Mouse (Mus musculus) ovary, postnatal 14 days (tissue): ENCODE data around the gene Pard3.

Experiments
- DNase-seq: peaks from one replicate; pipeline ENCODE4 v3.0.0; 2022; ENCODE audit warnings: low spot score

Gene Pard3

DNA sequence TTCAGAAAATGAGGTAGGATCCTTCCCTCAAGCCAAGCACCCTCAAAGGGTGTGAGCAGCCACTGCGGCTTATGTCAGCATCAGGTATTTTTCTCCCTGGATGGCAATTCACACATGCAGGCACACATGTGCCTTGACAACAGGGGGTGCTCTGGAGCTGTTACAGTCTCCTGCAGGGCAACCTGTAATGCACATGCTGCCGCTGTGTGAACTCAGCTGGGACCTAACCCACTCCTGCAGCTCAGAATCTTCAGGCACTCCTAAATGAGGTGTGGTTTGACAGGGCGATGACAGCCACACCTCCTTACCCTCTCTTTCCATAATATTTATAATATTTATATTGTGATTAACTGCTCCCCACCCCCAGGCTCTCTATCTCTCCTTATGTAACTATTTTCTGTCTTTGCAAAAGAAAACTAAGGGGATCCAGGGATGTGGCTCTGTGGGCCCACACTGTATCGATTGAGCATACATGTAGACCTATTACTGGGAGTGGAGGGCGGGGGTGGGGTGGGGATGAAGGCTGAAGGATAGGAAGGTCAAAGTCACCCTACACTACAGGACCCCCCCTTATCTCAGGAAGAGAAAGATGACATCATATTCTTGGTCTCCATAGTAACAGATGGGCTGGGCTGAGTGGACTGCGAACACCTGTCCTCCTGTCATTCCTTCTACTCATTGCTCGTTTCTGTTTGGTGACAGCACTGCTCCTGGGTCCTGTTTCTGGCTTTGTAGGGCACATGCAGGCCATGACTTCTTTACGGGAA, 375.1 kb downstream of the Pard3 start:
- peak; percentile 12 for DNase-seq

DNA sequence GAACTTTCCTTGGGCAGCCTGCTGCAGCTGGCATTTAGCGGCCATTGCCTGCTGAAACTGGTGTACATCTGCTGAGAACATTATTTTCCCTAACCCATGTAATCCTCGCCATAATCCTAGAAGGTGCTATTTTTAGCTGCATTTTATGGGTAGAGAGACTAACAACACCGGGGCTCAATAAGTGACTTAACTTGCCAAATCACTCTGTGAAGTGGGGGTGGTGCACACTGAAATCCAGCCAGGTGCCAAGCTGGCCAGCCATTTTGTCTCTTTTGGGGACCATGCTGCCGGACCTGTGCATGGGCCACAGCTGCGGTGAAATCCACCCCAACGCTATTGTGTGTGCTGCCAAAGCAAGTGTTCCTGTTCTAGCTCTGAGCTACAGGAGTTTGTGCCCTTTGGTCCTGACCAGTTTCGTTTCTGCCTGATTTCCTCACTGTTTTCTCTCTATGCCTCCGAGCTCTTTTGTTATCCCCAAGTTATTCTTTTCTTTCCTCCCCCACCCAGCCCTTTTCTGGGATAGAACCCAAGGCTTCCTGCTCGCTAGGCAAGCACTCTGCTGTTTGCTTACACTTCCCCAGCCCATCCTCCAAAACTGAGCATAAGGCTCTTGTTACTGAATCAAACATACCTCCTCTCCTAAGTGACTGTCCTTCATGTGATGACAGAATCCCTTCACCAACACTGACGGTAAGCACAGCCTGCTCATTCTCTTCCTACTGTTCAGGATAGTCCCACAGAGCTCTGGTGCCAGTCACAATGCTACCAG, 375.9 kb downstream of the Pard3 start:
- DNase-seq, result no peak

DNA sequence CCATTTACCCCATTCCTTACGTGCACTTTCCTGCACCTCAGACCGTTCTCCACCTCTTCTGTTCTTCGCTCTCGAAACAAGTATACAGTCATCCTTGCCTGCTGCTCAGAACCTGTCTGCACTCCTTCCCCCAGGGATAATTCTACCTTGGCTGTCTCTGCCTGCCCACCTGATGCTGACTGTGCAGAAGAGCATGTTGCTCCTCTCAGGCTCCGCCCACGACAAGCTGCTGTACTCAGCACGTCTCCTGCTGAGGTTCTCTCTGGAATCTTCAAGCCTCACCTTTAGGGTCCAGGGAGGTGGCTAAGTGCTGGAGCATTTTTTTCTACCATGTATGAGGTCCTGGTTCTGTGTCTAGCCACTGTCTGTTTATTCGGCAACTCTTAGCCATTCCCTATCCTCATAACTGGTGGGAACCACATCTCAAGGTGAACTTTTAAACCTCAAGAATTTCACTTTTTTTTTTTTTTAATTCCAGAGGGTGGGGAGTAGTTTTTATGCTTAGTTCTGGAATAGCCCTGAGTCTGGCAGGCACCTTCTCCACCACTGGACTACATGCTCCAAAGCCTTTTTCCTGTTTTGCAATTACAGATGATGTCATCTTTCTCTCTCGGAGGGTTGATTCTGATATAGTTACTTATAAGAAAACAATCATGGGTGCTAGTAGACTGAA, 376.6 kb downstream of the Pard3 start:
- no peak for DNase-seq

DNA sequence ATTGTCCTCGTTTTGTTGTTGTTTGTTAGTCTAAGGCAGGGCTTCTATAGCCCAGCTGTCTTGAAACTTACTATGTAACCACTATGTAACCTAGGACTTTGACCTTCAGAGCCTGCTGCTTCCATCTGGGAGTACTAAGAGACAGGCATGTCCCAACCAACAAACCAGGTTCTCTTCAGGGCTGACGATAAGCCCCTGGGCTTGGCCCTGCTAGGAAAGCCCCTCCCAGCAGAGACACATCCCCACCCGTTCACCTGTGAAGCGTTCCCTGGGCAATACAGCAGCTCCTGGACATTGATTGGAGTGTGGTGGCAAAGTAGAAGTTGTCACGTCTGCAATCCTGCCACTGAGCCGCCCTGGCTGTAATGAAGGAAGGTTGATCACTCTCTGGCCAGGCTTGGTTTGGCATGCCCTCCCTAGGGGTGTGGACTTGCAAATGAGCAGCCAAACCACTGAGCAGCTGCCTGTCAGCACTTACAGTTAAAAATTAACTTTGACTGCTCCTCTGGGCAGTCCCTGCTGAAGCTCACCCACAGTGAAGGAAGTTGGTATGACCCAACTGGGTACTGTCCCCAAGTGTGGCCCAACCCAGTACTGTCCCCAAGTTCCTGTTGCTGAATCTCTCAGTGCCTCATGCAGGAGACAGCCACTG, 377.3 kb downstream of the Pard3 start:
- DNase-seq, result peak; percentile 9

DNA sequence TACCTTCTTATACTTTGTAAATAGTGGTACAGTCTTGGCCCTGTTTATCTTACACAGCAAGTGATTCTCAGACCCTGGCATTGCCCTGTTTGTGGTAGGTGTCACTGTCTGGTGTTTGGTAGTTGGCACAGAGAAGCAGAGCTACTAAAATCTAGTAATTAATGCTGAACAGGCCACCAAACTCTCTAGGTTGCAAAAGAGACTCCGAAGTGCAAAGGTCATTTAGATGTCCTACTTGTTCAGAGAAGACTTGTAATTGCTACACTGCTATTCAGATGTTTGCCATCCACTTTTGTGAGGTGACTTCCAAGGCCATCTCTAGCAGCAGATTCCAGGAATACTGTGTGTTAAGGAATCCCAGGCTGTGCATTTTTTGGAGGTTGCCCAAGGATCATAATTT, 383.7 kb downstream of the Pard3 start:
- no peak for DNase-seq

DNA sequence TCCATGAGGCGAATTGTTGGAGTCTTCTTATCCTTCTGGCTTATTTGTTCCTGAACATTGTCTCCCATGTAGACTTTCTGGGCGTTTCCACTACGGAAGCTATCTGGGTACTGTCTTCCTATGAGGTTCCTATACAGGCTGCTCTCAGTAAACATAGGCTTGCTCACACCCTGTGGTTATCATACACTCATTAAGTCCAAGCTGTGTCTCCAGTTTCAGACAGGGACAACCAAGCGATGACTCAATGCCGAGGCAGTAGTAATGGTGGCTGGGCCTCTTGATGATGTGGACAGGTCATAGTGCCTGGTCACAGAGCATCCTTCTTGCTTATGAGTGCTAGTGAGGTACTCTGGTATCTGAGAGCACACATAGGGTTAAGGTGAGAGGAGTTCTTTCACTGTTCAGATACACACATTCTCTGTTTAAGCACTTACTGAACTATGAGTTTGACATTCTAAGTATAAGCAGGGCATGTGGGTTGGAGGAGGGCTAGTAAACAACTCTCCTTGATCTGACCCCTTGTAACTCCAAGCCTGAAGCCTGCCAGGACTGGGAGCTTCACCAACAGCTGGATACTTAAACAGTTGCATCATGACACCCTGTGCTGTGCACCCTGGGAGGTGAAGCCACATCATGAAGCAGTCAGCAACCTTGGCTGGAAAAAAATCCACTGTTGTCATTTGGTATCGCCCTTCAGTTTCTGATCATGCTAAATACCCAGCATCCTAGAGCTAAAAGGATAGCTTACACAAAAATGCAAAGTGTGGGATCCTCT, 385.6 kb downstream of the Pard3 start:
- DNase-seq, result no peak

DNA sequence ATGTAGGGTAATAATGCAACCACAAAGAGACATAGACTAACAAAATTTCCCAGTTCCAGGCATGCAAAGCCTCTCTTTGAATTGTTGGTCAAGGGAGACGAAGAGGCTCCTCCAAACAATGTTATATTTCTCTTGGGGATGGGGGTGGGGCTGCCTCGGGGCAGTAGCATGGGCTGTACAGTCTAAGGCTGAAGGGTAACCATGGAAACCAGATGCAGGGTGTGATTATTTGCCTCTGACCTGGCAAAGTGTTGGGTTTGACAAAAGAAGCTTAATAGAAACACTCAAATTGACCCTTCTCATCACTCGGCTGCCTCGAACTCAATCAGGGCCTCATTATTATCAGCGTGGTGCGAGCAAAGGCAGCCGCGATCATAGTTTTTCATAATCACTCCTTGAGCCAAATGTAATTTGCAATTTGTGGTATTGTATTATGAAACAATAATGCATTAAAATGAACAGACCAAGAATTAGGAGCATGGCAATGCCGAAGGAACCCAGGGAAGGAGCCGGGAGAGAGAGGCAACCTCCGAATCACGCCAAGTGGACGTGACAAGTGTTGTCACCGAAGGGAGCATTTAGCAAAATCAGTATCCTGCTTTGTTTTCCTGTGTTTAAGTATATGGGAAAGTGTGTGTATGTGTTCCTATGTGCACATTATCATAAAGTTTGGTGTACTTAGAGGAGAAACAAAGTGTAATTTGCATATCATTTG, 387.4 kb downstream of the Pard3 start:
- no peak for DNase-seq

DNA sequence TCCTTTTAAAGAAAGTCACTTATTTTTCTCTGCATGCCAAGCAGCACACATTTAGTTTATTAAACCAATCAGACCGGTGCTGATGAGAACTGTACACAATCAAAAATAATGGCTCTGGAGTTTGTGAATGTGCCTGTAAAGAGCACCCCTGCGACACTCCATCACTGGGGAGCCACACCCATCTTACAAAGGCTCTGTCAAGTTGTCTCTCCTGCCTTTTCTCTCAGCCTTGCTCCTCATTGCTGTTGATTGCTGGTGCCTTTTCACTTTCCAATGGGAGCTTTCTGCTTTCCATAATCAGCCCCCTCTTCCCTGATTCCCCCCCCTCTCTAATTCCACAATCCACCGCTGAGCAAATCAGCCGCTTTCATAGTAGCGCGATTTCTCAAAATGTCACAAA, 388.7 kb downstream of the Pard3 start:
- DNase-seq, result no peak

DNA sequence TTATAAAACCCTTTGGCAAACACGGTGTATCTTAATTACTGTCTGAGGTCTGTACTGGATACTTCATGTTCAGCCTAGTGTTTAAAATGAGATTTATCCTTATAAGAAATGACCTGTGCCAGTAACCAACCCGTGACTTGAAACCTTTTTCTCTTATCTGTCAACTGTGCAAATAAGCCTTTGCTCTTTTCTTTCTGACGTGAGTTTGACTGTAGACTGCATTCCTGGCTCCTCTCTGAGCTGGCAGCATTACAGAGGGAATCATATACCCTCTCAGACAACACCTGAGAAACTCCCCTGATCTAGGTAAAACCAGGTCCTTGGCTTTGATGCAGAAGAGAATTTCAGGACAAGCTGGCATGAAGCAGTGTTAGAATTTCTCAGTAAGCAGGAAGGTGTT, 394.2 kb downstream of the Pard3 start:
- DNase-seq, result no peak

DNA sequence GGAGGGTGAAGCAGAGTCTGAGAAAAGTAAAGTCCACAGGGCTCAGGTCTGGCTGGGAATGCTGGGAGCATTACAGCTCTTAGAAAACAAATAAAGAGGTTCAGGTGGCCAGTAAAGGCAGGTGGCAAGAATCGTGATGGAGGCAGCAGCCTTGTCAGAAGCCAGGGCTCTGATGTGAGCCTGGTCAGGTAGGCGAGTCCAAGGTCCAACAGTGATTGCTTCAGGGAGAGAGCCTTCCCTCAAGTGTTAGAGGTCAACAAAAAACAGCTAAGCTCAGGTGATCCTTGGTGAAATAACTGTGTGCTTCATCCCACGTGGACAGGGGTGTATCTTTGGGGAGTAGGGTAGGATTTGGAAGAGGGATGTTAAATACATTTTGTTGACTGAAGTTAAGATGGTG, 397.5 kb downstream of the Pard3 start:
- DNase-seq, result no peak

DNA sequence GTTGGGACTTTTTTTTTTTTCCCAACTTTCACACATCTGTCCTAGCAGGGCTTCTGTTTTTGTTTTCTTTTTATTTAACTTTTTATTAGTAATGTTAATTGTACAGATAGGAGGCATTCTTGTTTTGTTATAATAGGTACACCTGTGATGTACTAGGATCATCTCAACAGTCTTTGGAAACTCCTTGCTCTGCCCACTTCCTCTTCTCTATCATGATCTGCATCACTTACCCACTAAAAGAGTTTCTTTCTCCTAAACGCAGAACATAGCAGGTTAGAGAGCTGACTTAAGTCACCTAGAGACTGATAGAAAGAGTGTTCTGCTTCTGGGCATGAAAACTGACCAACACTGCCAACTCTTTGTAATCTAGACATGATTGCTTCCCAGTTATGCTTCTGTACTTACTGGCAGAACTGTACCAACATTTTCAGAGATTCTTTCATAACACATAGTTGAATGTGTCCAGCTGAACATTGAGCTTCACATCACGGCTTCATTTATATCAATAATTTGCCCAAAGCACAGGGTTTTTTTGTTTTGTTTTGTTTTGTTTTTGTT, 398.8 kb downstream of the Pard3 start:
- no peak for DNase-seq

DNA sequence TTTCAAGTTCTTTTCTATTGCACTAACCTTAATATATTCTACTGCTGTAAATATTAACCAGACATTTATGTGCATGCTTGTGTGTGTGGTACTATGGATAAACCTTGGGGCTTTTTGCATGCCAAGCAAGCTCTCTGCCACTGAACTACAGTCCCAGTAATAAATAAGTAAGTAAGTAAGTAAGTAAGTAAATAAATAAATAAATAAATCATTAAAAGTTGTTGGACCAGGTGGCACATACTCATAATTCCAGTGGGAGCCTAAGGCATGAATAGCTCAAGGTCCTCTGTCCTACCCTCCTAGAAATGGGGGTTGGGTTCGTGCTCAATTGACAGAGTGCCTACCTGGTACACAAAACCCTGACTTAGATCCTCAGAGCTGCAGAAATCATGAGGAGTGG, 400.6 kb downstream of the Pard3 start:
- DNase-seq, result no peak

DNA sequence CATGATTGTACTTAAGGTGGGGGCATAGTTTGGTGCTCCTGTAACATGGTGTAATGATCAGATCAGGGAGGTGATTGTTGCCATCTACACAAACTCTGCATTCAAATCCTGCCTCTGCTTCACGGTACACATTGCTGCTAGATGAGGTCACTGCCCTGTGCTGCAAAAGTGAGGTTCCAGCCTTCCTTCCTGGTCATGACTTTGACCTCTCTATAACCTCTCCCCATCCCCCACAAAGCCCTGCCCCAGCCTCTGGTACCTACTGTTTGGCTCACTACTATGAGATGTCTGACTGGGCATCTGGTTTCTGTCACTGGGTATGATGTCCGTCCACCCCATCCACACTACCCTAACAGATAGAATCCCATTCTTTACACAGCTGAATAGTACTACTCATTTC, 408.5 kb downstream of the Pard3 start:
- no peak for DNase-seq

DNA sequence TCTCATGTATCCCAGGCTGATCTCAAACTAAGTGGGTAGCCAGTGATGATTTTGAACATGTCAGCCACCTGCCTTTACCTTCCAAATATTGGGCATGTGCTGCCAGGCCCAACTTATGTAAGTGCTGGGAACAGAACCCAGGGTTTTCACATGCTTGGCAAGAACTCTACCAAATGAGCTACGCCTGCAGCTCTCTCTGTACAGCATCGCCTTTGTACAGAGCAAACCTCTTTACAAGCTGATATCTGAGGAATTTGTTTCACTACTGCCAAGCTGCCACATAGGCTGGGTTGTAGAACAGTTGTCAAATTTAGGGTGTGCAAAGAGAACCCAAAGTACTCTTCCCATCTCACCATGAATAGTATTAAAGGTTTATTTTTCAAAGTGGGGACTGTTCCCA, 416.3 kb downstream of the Pard3 start:
- DNase-seq, result no peak

DNA sequence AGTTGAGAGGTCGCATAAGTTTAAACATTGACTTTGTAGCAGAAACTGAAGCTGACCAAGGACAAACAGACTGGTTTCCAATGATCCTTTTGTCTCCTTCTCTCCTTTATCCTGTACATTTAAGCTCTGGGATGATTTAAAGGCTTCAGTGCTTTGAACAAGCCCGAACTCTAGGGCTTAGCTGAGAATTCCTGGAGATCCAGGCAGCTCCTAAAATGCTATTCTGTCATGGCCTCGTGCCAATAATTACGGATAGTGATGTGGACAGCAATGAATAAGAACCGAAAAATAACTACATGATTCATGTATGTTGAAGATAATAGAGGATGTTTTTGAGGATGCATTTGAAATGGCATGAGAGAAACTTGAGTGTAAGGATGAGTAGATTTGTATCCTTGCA, 421.9 kb downstream of the Pard3 start:
- no peak for DNase-seq

DNA sequence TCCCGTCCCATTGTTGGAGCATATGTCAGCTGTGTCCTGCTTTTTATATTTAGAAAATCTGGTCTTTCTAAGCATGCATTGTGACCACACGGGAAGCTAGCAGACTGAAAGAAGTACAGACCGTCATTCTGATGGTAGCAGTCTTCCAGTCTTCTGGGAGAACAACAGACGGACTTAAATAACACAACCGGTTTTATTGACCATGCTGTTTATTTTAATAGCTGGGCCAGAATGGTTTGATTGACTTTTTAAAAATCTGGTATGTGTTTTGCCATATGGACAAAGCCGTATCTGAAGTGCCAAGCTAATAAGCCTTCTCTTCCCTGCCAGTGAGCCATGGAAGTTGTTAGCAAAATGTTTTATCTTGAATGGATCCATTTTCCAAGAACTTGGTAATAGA, 428.3 kb downstream of the Pard3 start:
- no peak for DNase-seq

DNA sequence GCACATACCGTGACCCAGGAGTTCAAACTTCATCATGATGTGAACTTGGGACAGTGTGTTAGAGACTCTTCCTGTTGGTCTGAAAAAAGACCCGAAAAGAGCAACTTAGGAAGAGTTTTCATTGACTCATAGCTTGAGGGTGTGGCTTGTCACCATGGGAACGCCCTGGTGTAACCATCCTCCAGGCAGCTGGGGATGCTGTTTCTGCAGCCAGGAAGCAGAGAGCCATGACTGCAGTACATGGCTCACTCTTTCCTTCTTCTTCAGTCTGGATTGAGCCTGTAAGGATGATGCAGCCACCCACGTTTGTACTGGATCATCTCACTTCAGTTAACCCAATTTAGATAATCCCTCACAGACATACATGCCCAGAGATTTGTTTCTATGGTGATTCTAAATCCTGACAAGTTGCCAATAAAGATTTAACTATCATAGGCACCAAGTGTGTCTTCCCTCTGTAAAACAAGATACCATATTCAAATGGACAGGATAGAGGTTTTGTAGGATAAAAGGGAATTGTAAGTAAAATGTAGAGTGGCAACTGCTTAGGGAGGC, 431.6 kb downstream of the Pard3 start:
- no peak for DNase-seq

DNA sequence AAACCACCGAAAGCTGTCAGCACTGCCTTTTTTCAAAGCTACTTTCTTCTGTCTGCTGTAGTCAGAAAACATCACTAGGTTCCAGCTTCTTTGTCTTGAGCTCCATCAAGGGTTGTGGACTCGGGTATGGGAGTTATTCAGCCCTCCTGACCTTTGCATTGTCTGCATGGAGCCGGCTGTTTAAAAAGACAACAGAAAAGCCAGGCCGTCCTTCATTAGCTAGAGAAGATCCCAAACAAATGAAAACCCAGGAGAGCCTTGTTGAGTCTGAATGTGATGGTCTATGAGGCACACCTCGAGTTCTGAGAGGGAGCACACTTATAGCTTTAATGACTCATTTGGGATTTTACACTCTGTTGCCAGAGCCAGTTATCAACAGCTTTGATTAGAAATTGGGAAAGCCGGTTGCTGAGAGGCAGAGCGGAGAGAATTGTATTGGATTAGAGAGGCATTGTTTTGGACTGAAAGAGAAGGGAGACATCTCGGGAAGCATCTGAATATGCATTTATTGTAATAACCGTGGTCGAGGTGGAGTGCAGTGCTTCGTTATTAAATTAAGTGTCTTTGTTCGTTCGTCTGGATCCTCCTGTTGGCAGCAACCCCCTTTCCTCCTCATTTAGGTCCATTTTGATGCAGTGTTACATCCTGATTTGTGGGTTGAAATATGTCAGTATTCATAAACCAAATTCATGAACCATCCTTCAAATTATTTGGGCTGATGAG, 435.5 kb downstream of the Pard3 start:
- DNase-seq, result no peak

DNA sequence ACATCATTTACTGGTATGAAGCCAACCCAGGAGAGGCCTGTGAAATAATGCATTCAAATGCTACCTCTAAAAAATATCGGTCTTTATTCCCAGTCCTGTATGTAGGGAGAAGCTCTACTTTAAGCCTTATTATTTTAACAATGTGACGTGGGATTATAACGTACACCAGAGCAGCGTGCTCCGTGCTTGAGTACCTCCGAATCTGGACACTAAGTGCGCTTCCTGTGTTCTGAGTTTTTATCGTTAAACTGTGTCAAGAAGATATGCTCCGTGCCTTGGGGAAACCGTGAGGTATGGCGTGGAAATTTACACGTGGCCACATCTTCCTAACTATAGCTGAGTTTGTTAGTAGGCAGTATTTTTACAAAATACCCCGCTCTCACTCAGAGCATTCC, 436.0 kb downstream of the Pard3 start:
- DNase-seq, result no peak

DNA sequence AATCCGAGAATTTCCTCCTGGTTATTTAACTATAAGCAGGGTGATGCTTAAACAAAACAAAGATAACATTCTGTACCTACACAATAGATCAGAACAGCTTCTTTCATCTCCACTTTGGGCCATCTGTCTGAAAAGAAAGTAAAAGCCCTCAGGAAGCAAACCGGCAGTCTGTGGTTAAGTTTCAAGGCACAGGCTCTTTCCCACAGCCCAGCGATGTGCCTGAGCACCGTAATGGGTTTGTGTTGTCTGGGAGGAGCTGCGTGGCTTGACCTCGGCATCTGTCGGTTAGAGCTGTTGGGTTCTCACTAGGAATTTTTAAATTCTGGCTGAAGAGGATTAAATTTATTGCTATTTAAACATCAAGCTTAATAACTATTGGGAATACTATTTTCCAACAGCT, 436.5 kb downstream of the Pard3 start:
- DNase-seq, result no peak
